Mouse (Mus musculus) ES-Bruce4 (cell line): ENCODE measurements around the gene Col6a6.

Experiments
- CTCF ChIP-seq: IDR thresholded peaks from one replicate; pipeline ENCODE4 v1.8.1; 2011; ENCODE audit warnings: low read depth, low read length
- EP300 ChIP-seq: IDR thresholded peaks from 2 replicates; pipeline ENCODE4 v1.6.1; 2011; ENCODE audit warnings: low read depth, low read length; ENCODE audit not compliant: insufficient read depth
- POLR2A ChIP-seq: IDR thresholded peaks from one replicate; pipeline ENCODE4 v1.8.1; 2011; ENCODE audit warnings: low read length; ENCODE audit not compliant: insufficient read depth

- TF ChIP-seq POLR2A (no peak), CTCF (no peak), EP300 (no peak)
Observed at GRCm38 (mm10) chr9:105794965-105795364, 33.0 kb downstream of the Col6a6 start.
